Mouse (Mus musculus) lung, postnatal 0 days (tissue): Measurements from ENCODE around the gene Rheb.

ENCODE experiments used
- CTCF ChIP-seq: IDR thresholded peaks from 2 replicates; pipeline ENCODE4 v1.5.1; 2016; ENCODE audit warnings: antibody characterized with exemption, mild to moderate bottlenecking
- EP300 ChIP-seq: IDR thresholded peaks from 2 replicates; pipeline ENCODE4 v1.6.1; 2016; ENCODE audit warnings: antibody characterized with exemption, mild to moderate bottlenecking, control low read depth

GRCm38 (mm10) chr5:24782957-24783356, 59.5 kb downstream of the Rheb start:
- TF ChIP-seq CTCF: no peak
- TF ChIP-seq EP300: no peak
